Mouse (Mus musculus) bone marrow macrophage, adult 2 months (primary cell): ENCODE results near the gene Kcnh4.

ENCODE experiments used
- CTCF ChIP-seq: IDR thresholded peaks from 2 replicates; pipeline ENCODE4 v1.5.1; 2012; ENCODE audit warnings: low read depth, mild to moderate bottlenecking, low read length, moderate library complexity
- POLR2A ChIP-seq: IDR thresholded peaks from 2 replicates; pipeline ENCODE4 v1.6.1; 2012; ENCODE audit warnings: mild to moderate bottlenecking, low read depth, low read length, borderline replicate concordance

- no peak for TF ChIP-seq POLR2A
- no peak for TF ChIP-seq CTCF
Measured at GRCm38 (mm10) chr11:100805535-100805934, 45.8 kb upstream of the Kcnh4 start.
